Mouse (Mus musculus) forebrain, embryonic 14.5 days (tissue): Measurements from ENCODE around the gene Olfr1223. TPM values are rescaled to one million over a fixed set of nuclear protein-coding genes. Genes with fewer than 3 reads are reported as not detected.
"Not testable (repeated sequence)": the region's sequence is repeated elsewhere in the genome, so short reads cannot be mapped to it uniquely, and the experiment has no call there.

ENCODE experiments used
- ATAC-seq: fragments of 200-750 bp; cut with Nextera tagmentation; 2 replicates; pipeline ENCODE4 v1.8.0; 2017; ENCODE audit warnings: mild to moderate bottlenecking, moderate library complexity
- DNase-seq: peaks from one replicate; pipeline ENCODE4 v3.0.0-alpha.2; 2015; ENCODE audit warnings: low spot score
- H3K27ac ChIP-seq: fragments of 300-500 bp; sonication (generic); 2 replicates; pipeline ENCODE4 v1.5.1; 2014; ENCODE audit warnings: low read depth, mild to moderate bottlenecking, control low read depth, low read length, moderate library complexity
- H3K27me3 ChIP-seq: fragments of 300-500 bp; sonication (generic); replicated peaks from 2 replicates; pipeline ENCODE4 v1.6.1; 2014; ENCODE audit warnings: low read length, control low read depth, mixed read lengths; ENCODE audit not compliant: control insufficient read depth, insufficient read depth
- H3K36me3 ChIP-seq: fragments of 300-500 bp; sonication (generic); 2 replicates; pipeline ENCODE4 v1.6.1; 2014; ENCODE audit warnings: low read length, control low read depth; ENCODE audit not compliant: control insufficient read depth, insufficient read depth
- H3K4me1 ChIP-seq: fragments of 300-500 bp; sonication (generic); 2 replicates; pipeline ENCODE4 v1.6.1; 2014; ENCODE audit warnings: antibody characterized with exemption, low read length, control low read depth; ENCODE audit not compliant: control insufficient read depth, insufficient read depth
- H3K4me2 ChIP-seq: fragments of 300-500 bp; sonication (generic); 2 replicates; pipeline ENCODE4 v1.6.1; 2014; ENCODE audit warnings: mild to moderate bottlenecking, control low read depth, low read length
- H3K4me3 ChIP-seq: fragments of 300-500 bp; sonication (generic); 2 replicates; pipeline ENCODE4 v1.5.1; 2014; ENCODE audit warnings: low read depth, low read length, control low read depth
- H3K9ac ChIP-seq: fragments of 300-500 bp; sonication (generic); 2 replicates; pipeline ENCODE4 v1.6.1; 2014; ENCODE audit warnings: mild to moderate bottlenecking, low read length, control low read depth, moderate library complexity
- H3K9me3 ChIP-seq: fragments of 300-500 bp; sonication (generic); replicated peaks from 2 replicates; pipeline ENCODE4 v1.6.1; 2016; ENCODE audit warnings: low read length, control low read depth, mixed read lengths; ENCODE audit not compliant: control insufficient read depth
- WGBS: fragments of 180-500 bp; shearing (Covaris S2); extraction: QIAGEN DNeasy Blood & Tissue Kit; methylation state at CpG from one replicate; pipeline ENCODE4 v1.1.7; 2014; 5-methylcytosine and 5-hydroxymethylcytosine counted together
- polyA plus RNA-seq: library from polyadenylated mRNA; unstranded; fragments of >200 nt; fragmentation: Nextera tagmentation; extraction: Ambion mirVana; gene quantifications from 2 replicates; pipeline ENCODE4 v1.2.1, GENCODE M21; 2014

Gene Olfr1223
- polyA plus RNA-seq: not detected in 2 replicates

DNA sequence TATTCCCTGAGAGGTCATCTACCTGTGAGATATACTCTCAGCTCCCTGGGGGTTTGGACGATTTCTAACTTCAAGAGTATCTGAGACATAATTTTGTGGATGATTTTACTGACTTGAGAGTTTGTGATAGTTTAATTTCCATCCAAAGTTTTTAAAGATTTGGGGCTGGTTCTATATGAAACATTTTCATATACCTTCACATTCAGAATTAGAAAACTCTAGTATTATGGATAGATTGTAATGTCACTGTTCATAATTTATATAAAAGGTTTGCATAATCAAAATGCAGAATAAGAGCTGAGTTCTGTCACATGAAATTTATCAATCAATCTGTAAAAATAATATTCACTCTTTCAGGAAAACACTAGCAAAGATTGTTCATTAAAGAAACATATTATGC is at the start of gene Olfr1223:
Gene Olfr1223 (minus strand): TSS at position 101 of the 400 bp plus-strand sequence.
- no peak within 1 kb of the TSS for H3K9ac ChIP-seq
- no peaks in the 10 kb centered on the region for H3K9me3 ChIP-seq
- 78% methylated on average over 1 of the region's 1 CpGs for WGBS
- ATAC-seq (no peak), DNase-seq (no peak)
- H3K4me2 ChIP-seq: no peak within 1 kb of the TSS
- no peaks in the 10 kb centered on the region for H3K27me3 ChIP-seq
- no peaks in the 10 kb centered on the region for H3K36me3 ChIP-seq
- no peak within 1 kb of the TSS for H3K4me3 ChIP-seq
- no peak within 1 kb of the TSS for H3K27ac ChIP-seq
- no peaks in the 10 kb centered on the region for H3K4me1 ChIP-seq

GRCm38 (mm10) chr2:89199948-89200347 is 48.6 kb upstream of the Olfr1223 start, which contains the start of gene Olfr1226:
Gene Olfr1226, minus strand, starts transcription at chr2:89200048.
- no peak within 1 kb of the TSS for H3K4me2 ChIP-seq
- ATAC-seq: no peak
- no peaks in the 10 kb centered on the region for H3K4me1 ChIP-seq
- 62% methylated on average over 2 of the region's 2 CpGs for WGBS
- no peaks in the 10 kb centered on the region for H3K36me3 ChIP-seq
- no peak within 1 kb of the TSS for H3K9ac ChIP-seq
- H3K27me3 ChIP-seq: no peaks in the 10 kb centered on the region
- no peak within 1 kb of the TSS for H3K27ac ChIP-seq
- no peak for DNase-seq
- no peaks in the 10 kb centered on the region for H3K9me3 ChIP-seq
- H3K4me3 ChIP-seq: no peak within 1 kb of the TSS

- H3K4me1 ChIP-seq: no peaks in the 10 kb centered on the region
- DNase-seq: no peak
- WGBS: 86% methylated on average over 3 of the region's 3 CpGs
Observed at GRCm38 (mm10) chr2:89196325-89196982, 45.1 kb upstream of the Olfr1223 start.

DNA sequence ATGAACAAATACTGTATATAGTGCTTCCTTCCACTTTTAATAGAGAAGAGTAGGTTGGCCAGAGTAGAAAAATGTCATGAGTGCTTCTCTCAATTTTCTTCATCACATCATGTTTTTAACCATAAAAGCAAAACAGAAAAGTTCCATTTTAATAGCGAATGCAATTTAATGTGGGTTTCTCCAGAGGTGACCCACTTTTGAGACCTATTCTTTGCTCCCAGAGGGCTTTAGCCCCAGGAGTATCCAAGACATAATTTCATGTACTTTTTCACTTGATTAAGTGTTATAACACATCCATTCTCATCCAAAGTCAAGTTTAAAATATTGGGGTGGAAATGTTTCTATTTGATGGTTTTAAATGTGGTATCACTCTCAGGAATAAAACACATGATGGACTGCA is 23.2 kb upstream of the Olfr1223 start, which contains the start of gene Olfr1225:
Gene Olfr1225 (minus strand): TSS at position 101 of the 400 bp plus-strand sequence.
- H3K4me2 ChIP-seq: no peak within 1 kb of the TSS
- no peaks in the 10 kb centered on the region for H3K36me3 ChIP-seq
- DNase-seq (no peak), ATAC-seq (no peak)
- H3K9ac ChIP-seq: no peak within 1 kb of the TSS
- H3K27ac ChIP-seq: no peak within 1 kb of the TSS
- H3K4me3 ChIP-seq: no peak within 1 kb of the TSS
- WGBS: 86% methylated on average over 1 of the region's 1 CpGs
- H3K4me1 ChIP-seq: no peaks in the 10 kb centered on the region
- H3K27me3 ChIP-seq: no peaks in the 10 kb centered on the region
- H3K9me3 ChIP-seq: no peaks in the 10 kb centered on the region

More at GRCm38 (mm10) chr2:89196325-89196982, 45.1 kb upstream of the Olfr1223 start:
- no peak overlapping the region for H3K4me2 ChIP-seq
- H3K9ac ChIP-seq: no peak overlapping the region
- no peak overlapping the region for H3K4me3 ChIP-seq
- no peak for ATAC-seq
- H3K36me3 ChIP-seq: no peaks in the 10 kb centered on the region
- no peak overlapping the region for H3K27ac ChIP-seq
- no peaks in the 10 kb centered on the region for H3K27me3 ChIP-seq
- no peaks in the 10 kb centered on the region for H3K9me3 ChIP-seq

GRCm38 (mm10) chr2:89164711-89165110 is 13.4 kb upstream of the Olfr1223 start:
- 92% methylated on average over 4 of the region's 4 CpGs for WGBS
- ATAC-seq, DNase-seq, H3K9me3 ChIP-seq, H3K9ac ChIP-seq, H3K4me3 ChIP-seq, H3K27ac ChIP-seq, H3K4me1 ChIP-seq, H3K27me3 ChIP-seq, H3K4me2 ChIP-seq, H3K36me3 ChIP-seq: not testable (repeated sequence)

GRCm38 (mm10) chr2:89163991-89164390 is 12.6 kb upstream of the Olfr1223 start, which contains the start of gene Olfr1224-ps1:
Gene Olfr1224-ps1, minus strand, starts transcription at chr2:89164091.
- 95% methylated on average over 8 of the region's 8 CpGs for WGBS
- H3K27ac ChIP-seq, DNase-seq, H3K36me3 ChIP-seq, H3K9ac ChIP-seq, H3K9me3 ChIP-seq, H3K27me3 ChIP-seq, H3K4me1 ChIP-seq, H3K4me3 ChIP-seq, ATAC-seq, H3K4me2 ChIP-seq: not testable (repeated sequence)

DNA sequence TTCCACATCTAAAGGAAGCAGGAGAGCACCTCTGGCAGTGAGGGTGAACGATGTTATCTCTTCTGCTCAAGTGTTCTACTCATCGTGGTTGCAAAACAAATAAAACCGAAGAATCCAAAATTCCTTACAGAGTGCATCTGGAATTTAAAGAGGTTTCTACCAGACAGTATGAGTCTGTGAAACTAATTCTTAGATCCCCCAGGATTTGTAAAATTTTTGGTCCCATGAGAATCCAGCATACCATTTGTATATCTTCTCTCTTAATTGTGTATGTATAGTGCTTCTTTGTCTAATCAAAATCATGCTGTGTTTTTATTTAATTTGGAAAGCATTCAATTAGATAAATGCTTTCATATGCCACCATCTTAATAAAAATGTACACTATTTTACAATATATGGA is 18.4 kb downstream of the Olfr1223 start, which contains the start of gene Olfr1222:
Gene Olfr1222 (minus strand): TSS at position 101 of the 400 bp plus-strand sequence.
- no peak for ATAC-seq
- WGBS: 80% methylated on average over 3 of the region's 3 CpGs

DNA sequence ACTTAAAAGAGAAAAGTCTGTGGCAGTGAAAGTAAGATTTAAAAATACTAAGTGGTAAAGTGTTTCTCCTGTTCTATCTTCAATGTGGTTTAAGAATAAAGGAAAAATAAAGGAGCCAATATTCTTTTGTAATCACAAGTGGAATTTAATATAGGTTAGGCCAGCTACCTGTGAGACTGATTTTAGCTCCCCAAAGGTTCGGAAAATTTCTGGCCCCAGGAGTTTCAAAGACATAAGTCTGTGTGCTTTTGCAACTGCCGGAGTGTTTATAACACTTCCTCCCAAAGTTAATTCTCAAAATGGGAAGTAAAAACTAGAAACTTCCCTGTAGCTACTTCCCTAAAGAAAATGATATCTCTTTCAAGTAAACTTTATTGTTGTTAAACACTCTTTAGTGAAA is 34.2 kb downstream of the Olfr1223 start, which contains the start of gene Olfr1221:
Gene Olfr1221 (minus strand): TSS at position 101 of the 400 bp plus-strand sequence.
- H3K4me2 ChIP-seq: no peak within 1 kb of the TSS
- H3K9me3 ChIP-seq: no peaks in the 10 kb centered on the region
- no peak within 1 kb of the TSS for H3K27ac ChIP-seq
- H3K4me1 ChIP-seq: no peaks in the 10 kb centered on the region
- no peak within 1 kb of the TSS for H3K9ac ChIP-seq
- ATAC-seq (no peak), DNase-seq (no peak)
- no peaks in the 10 kb centered on the region for H3K36me3 ChIP-seq
- H3K27me3 ChIP-seq: no peaks in the 10 kb centered on the region
- 87% methylated on average over 2 of the region's 2 CpGs for WGBS
- H3K4me3 ChIP-seq: no peak within 1 kb of the TSS

More for the DNA sequence above, 18.4 kb downstream of the Olfr1223 start, which contains the start of gene Olfr1222:
- Histone ChIP-seq H3K4me2 (no peak within 1 kb of the TSS), H3K36me3 (no peaks in the 10 kb centered on the region), H3K4me1 (no peaks in the 10 kb centered on the region), H3K9me3 (no peaks in the 10 kb centered on the region), H3K27ac (no peak within 1 kb of the TSS), H3K4me3 (no peak within 1 kb of the TSS), H3K9ac (no peak within 1 kb of the TSS), H3K27me3 (no peaks in the 10 kb centered on the region)
- no peak for DNase-seq

DNA sequence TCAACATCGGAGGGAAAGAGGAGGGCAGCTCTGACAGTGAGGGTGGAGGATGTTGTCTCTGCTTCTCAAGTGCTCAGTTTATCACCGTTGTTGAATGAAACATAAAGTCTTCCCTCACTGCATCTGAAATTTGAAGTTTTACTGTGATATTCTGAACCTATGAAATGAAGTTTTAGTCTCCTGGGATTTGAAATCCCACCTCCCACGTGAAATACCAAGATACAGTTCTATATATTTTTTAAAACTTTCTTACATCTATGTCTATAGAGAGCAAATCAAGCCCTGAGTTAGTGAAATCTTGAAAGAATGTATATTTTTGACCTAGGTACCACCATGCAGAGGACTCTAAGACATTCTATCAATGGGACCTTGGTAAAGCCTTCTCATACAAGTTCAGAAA is 44.6 kb downstream of the Olfr1223 start, which contains the start of gene Olfr1220:
Gene Olfr1220 (minus strand): TSS at position 101 of the 400 bp plus-strand sequence.
- Histone ChIP-seq H3K27ac (no peak within 1 kb of the TSS), H3K4me1 (no peaks in the 10 kb centered on the region), H3K27me3 (no peaks in the 10 kb centered on the region), H3K36me3 (no peaks in the 10 kb centered on the region), H3K4me2 (no peak within 1 kb of the TSS), H3K9me3 (no peaks in the 10 kb centered on the region), H3K4me3 (no peak within 1 kb of the TSS), H3K9ac (no peak within 1 kb of the TSS)
- DNase-seq (no peak), ATAC-seq (no peak)
- WGBS: 80% methylated on average over 3 of the region's 3 CpGs
